Mouse (Mus musculus) embryonic fibroblast, embryonic 13.5 days (primary cell): ENCODE measurements around the gene Pea15a.
A peak's percentile ranks its signal among the peaks of the same experiment; 100 is the strongest.

ENCODE experiments used
- CTCF ChIP-seq: IDR thresholded peaks from 2 replicates; pipeline ENCODE4 v1.5.1; 2011; ENCODE audit warnings: mild to moderate bottlenecking, control low read depth, low read length, moderate library complexity, borderline replicate concordance; ENCODE audit not compliant: insufficient read depth
- POLR2A ChIP-seq: IDR thresholded peaks from 2 replicates; pipeline ENCODE4 v1.6.1; 2011; ENCODE audit warnings: low read depth, mild to moderate bottlenecking, control low read depth, low read length, moderate library complexity

DNA sequence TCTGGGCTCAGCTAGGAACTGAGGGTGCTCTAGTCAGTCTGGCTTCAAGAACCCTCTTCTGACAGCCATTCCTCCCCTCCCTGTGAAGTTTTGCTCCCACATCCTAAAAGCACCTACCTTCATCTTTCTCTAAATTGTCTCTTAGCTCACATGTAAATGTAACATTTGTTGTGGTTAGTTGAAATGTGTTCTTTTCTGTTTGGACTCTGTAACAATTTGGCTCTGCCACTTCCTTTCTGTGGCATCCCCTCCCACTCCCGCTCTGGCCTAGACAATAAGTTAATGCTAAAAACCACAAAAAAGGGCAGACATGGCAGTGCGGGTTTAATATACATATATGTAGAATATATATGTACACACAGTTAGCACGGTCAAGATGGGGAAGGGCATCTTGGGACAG, 9.5 kb downstream of the Pea15a start:
- TF ChIP-seq CTCF (no peak), POLR2A (0 out of 2 replicates have a peak, but pooled peaks have one; percentile 7)
